Mouse (Mus musculus): ENCODE measurements at regions not wholly inside any gene's neighbourhood (a gene's known extent, or its start where the extent isn't known, plus 50 kb on each side); places are given as distances from the start of the nearest gene placed in this dataset.
"Not testable (repeated sequence)": the region's sequence is repeated elsewhere in the genome, so short reads cannot be mapped to it uniquely, and the experiment has no call there.

- DNase-seq (ENCODE audit: low spot score) (no peak), ATAC-seq (ENCODE audit: insufficient read depth, low FRiP score, low TSS enrichment) (no peak)
- no peaks in the 10 kb centered on the region for H3K27me3 ChIP-seq (ENCODE audit: control insufficient read depth, insufficient read depth, low read length)
- no peaks in the 10 kb centered on the region for H3K4me1 ChIP-seq (ENCODE audit: control insufficient read depth, insufficient read depth, low read length)
- no peak overlapping the region for H3K9ac ChIP-seq (ENCODE audit: low read length)
- H3K4me2 ChIP-seq (ENCODE audit: low read depth): no peak overlapping the region
- H3K4me3 ChIP-seq (ENCODE audit: low read depth, low read length): no peak overlapping the region
- no peaks in the 10 kb centered on the region for H3K9me3 ChIP-seq (ENCODE audit: control insufficient read depth, low read length)
- WGBS: 92% methylated on average over 1 of the region's 1 CpGs
- H3K36me3 ChIP-seq (ENCODE audit: control insufficient read depth, insufficient read depth, low read length): no peaks in the 10 kb centered on the region
- no peak overlapping the region for H3K27ac ChIP-seq (ENCODE audit: low read depth, low read length)
Measured at GRCm38 (mm10) chr15:41332451-41332850, 1198.3 kb downstream of the 9330182O14Rik start.

- H3K9me3 ChIP-seq (ENCODE audit: control insufficient read depth, low read length): no peaks in the 10 kb centered on the region
- WGBS: 82% methylated on average over 3 of the region's 3 CpGs
- H3K4me1 ChIP-seq (ENCODE audit: control insufficient read depth, insufficient read depth, low read length): no peaks in the 10 kb centered on the region
- H3K27ac ChIP-seq (ENCODE audit: low read depth, low read length): no peak overlapping the region
- H3K4me3 ChIP-seq (ENCODE audit: low read depth, low read length): no peak overlapping the region
- H3K4me2 ChIP-seq (ENCODE audit: low read depth): no peak overlapping the region
- no peaks in the 10 kb centered on the region for H3K36me3 ChIP-seq (ENCODE audit: control insufficient read depth, insufficient read depth, low read length)
- H3K27me3 ChIP-seq (ENCODE audit: control insufficient read depth, insufficient read depth, low read length): no peaks in the 10 kb centered on the region
- DNase-seq (ENCODE audit: low spot score) (no peak), ATAC-seq (ENCODE audit: insufficient read depth, low FRiP score, low TSS enrichment) (no peak)
- H3K9ac ChIP-seq (ENCODE audit: low read length): no peak overlapping the region
Measured at GRCm38 (mm10) chr15:41333165-41333564, 1199.0 kb downstream of the 9330182O14Rik start.

DNA sequence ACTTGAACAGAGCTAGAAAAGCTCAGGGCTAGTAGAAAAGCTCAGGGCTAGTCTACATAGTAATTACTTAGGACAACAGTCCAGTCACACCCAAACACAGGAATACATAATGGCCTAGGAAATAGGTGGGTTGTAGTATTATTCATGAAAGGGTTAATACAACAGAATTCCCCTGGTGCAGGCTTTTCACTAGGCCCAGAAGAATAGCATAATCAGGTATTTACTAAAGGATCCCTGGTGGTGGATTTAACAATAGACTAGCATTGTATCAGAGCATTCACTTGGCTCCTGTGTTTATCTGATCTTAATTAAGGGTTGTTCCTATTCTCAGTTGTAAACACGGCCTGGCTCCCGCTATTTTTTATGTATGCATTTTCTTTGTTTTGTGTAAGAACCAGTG lies 1206.5 kb downstream of the 9330182O14Rik start:
- 95% methylated on average over 2 of the region's 2 CpGs for WGBS
- not testable (repeated sequence) for H3K27ac ChIP-seq (ENCODE audit: low read depth, low read length); H3K4me3 ChIP-seq (ENCODE audit: low read depth, low read length); H3K36me3 ChIP-seq (ENCODE audit: control insufficient read depth, insufficient read depth, low read length); H3K9ac ChIP-seq (ENCODE audit: low read length); H3K27me3 ChIP-seq (ENCODE audit: control insufficient read depth, insufficient read depth, low read length); H3K9me3 ChIP-seq (ENCODE audit: control insufficient read depth, low read length); DNase-seq (ENCODE audit: low spot score); H3K4me2 ChIP-seq (ENCODE audit: low read depth); H3K4me1 ChIP-seq (ENCODE audit: control insufficient read depth, insufficient read depth, low read length); ATAC-seq (ENCODE audit: insufficient read depth, low FRiP score, low TSS enrichment)

- H3K9me3 ChIP-seq (ENCODE audit: control insufficient read depth, low read length): no peaks in the 10 kb centered on the region
- H3K4me1 ChIP-seq (ENCODE audit: control insufficient read depth, insufficient read depth, low read length): no peaks in the 10 kb centered on the region
- H3K36me3 ChIP-seq (ENCODE audit: control insufficient read depth, insufficient read depth, low read length): no peaks in the 10 kb centered on the region
- no peak overlapping the region for H3K4me2 ChIP-seq (ENCODE audit: low read depth)
- H3K27me3 ChIP-seq (ENCODE audit: control insufficient read depth, insufficient read depth, low read length): no peaks in the 10 kb centered on the region
- 90% methylated on average over 2 of the region's 2 CpGs for WGBS
- H3K4me3 ChIP-seq (ENCODE audit: low read depth, low read length): no peak overlapping the region
- H3K9ac ChIP-seq (ENCODE audit: low read length): no peak overlapping the region
- DNase-seq (ENCODE audit: low spot score): no peak
- no peak overlapping the region for H3K27ac ChIP-seq (ENCODE audit: low read depth, low read length)
- no peak for ATAC-seq (ENCODE audit: insufficient read depth, low FRiP score, low TSS enrichment)
Measured at GRCm38 (mm10) chr15:41345554-41345953, 1211.4 kb downstream of the 9330182O14Rik start.

DNA sequence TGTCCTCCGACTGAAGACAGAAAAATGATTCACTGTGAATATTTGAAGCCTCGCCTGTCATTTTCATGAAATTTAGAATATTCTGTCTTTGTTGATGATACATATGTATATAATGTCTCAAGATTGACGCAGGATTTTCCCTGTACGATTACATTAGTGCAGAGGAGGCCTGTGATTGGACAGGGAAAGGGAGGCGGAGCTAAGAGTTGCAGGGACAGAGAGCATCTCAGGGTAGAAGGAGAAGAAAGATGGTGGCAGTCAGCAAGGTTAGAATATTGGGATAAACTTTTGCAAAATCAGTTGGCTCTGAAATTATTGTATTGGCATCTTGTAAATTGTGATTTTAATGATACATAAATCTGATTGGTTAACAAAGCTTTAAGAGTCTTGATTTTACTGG lies 1213.1 kb downstream of the 9330182O14Rik start:
- Histone ChIP-seq H3K4me2 (ENCODE audit: low read depth) (no peak overlapping the region), H3K27me3 (ENCODE audit: control insufficient read depth, insufficient read depth, low read length) (no peaks in the 10 kb centered on the region), H3K36me3 (ENCODE audit: control insufficient read depth, insufficient read depth, low read length) (no peaks in the 10 kb centered on the region), H3K9me3 (ENCODE audit: control insufficient read depth, low read length) (no peaks in the 10 kb centered on the region), H3K4me3 (ENCODE audit: low read depth, low read length) (no peak overlapping the region), H3K4me1 (ENCODE audit: control insufficient read depth, insufficient read depth, low read length) (no peaks in the 10 kb centered on the region), H3K27ac (ENCODE audit: low read depth, low read length) (no peak overlapping the region), H3K9ac (ENCODE audit: low read length) (no peak overlapping the region)
- no peak for ATAC-seq (ENCODE audit: insufficient read depth, low FRiP score, low TSS enrichment)
- WGBS: 92% methylated on average over 5 of the region's 5 CpGs
- DNase-seq (ENCODE audit: low spot score): no peak

DNA sequence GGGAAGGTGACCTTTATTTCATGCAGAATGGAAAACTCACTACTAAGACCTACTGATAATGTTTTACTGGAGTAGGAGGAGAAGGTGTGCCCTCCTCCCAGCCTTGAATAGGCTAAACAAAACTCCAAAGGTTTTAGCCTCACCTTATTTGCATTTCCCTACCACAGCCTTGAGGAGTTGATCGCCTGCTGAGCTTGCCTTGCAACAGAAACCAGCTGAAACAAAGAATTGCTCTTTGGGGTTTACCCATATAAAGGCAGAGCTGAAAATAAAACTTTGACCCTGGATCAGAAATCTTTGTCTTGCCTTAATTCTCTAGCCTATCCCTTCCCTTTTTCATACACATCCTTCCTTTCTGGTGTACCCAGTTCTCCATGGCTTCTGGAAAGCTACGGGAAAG lies 1218.0 kb downstream of the 9330182O14Rik start:
- no peak for DNase-seq (ENCODE audit: low spot score)
- Histone ChIP-seq H3K9ac (ENCODE audit: low read length) (no peak overlapping the region), H3K4me1 (ENCODE audit: control insufficient read depth, insufficient read depth, low read length) (no peaks in the 10 kb centered on the region), H3K27ac (ENCODE audit: low read depth, low read length) (no peak overlapping the region), H3K4me2 (ENCODE audit: low read depth) (no peak overlapping the region), H3K27me3 (ENCODE audit: control insufficient read depth, insufficient read depth, low read length) (no peaks in the 10 kb centered on the region), H3K36me3 (ENCODE audit: control insufficient read depth, insufficient read depth, low read length) (no peaks in the 10 kb centered on the region), H3K9me3 (ENCODE audit: control insufficient read depth, low read length) (no peaks in the 10 kb centered on the region), H3K4me3 (ENCODE audit: low read depth, low read length) (no peak overlapping the region)
- no peak for ATAC-seq (ENCODE audit: insufficient read depth, low FRiP score, low TSS enrichment)
- WGBS: 48% methylated on average over 1 of the region's 2 CpGs

DNA sequence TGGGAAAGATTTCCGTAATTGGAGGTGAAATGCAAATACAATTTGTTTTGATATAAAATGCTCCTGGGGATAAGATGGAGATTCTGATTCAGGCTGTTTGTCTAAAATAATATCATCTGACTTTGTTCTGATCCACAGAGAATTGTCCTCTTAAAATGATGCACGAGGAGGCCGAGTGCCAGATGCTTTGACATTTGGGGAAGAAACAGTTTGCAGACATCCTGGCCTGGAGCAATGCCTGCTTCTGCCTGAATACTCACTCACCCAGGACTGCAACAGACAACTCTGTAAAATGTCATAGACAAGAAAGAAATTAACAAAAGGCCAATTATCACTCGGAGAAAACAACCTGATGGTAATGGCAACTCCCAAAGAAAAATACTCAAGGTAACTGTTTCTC lies 1225.1 kb downstream of the 9330182O14Rik start:
- ATAC-seq (ENCODE audit: insufficient read depth, low FRiP score, low TSS enrichment) (no peak), DNase-seq (ENCODE audit: low spot score) (no peak)
- WGBS: 83% methylated on average over 4 of the region's 4 CpGs
- Histone ChIP-seq H3K4me2 (ENCODE audit: low read depth) (no peak overlapping the region), H3K9ac (ENCODE audit: low read length) (no peak overlapping the region), H3K27ac (ENCODE audit: low read depth, low read length) (no peak overlapping the region), H3K36me3 (ENCODE audit: control insufficient read depth, insufficient read depth, low read length) (no peaks in the 10 kb centered on the region), H3K9me3 (ENCODE audit: control insufficient read depth, low read length) (no peaks in the 10 kb centered on the region), H3K4me3 (ENCODE audit: low read depth, low read length) (no peak overlapping the region), H3K4me1 (ENCODE audit: control insufficient read depth, insufficient read depth, low read length) (no peaks in the 10 kb centered on the region), H3K27me3 (ENCODE audit: control insufficient read depth, insufficient read depth, low read length) (no peaks in the 10 kb centered on the region)

GRCm38 (mm10) chr15:41374669-41375068 lies 1240.5 kb downstream of the 9330182O14Rik start:
- H3K4me3 ChIP-seq (ENCODE audit: low read depth, low read length): no peak overlapping the region
- H3K9ac ChIP-seq (ENCODE audit: low read length): no peak overlapping the region
- no peaks in the 10 kb centered on the region for H3K9me3 ChIP-seq (ENCODE audit: control insufficient read depth, low read length)
- no peak overlapping the region for H3K4me2 ChIP-seq (ENCODE audit: low read depth)
- no peak overlapping the region for H3K27ac ChIP-seq (ENCODE audit: low read depth, low read length)
- DNase-seq (ENCODE audit: low spot score) (no peak), ATAC-seq (ENCODE audit: insufficient read depth, low FRiP score, low TSS enrichment) (no peak)
- H3K27me3 ChIP-seq (ENCODE audit: control insufficient read depth, insufficient read depth, low read length): no peaks in the 10 kb centered on the region
- H3K36me3 ChIP-seq (ENCODE audit: control insufficient read depth, insufficient read depth, low read length): no peaks in the 10 kb centered on the region
- H3K4me1 ChIP-seq (ENCODE audit: control insufficient read depth, insufficient read depth, low read length): no peaks in the 10 kb centered on the region
- 74% methylated on average over 1 of the region's 1 CpGs for WGBS

- H3K27me3 ChIP-seq (ENCODE audit: control insufficient read depth, insufficient read depth, low read length): no peaks in the 10 kb centered on the region
- no peaks in the 10 kb centered on the region for H3K36me3 ChIP-seq (ENCODE audit: control insufficient read depth, insufficient read depth, low read length)
- WGBS: 91% methylated on average over 4 of the region's 4 CpGs
- no peaks in the 10 kb centered on the region for H3K4me1 ChIP-seq (ENCODE audit: control insufficient read depth, insufficient read depth, low read length)
- H3K4me2 ChIP-seq (ENCODE audit: low read depth): no peak overlapping the region
- no peaks in the 10 kb centered on the region for H3K9me3 ChIP-seq (ENCODE audit: control insufficient read depth, low read length)
- H3K9ac ChIP-seq (ENCODE audit: low read length): no peak overlapping the region
- DNase-seq (ENCODE audit: low spot score) (no peak), ATAC-seq (ENCODE audit: insufficient read depth, low FRiP score, low TSS enrichment) (no peak)
- H3K4me3 ChIP-seq (ENCODE audit: low read depth, low read length): no peak overlapping the region
- H3K27ac ChIP-seq (ENCODE audit: low read depth, low read length): no peak overlapping the region
Measured at GRCm38 (mm10) chr15:41375906-41376305, 1241.7 kb downstream of the 9330182O14Rik start.

All from neural tube, embryonic 11.5 days (tissue).